ENCODE assay signal across 10 mouse cellular contexts in genomic region chr8:80830724-80831566, GRCm38 (mm10). TPM values are rescaled to one million over a fixed set of nuclear protein-coding genes. Genes with fewer than 3 reads are reported as not detected.
DNase-seq lines count a peak whose midpoint lies in the region; ATAC-seq and TF ChIP-seq lines count a peak whose summit lies in the region.
"Had no signal": no experiment of that assay in that cellular context is flagged by ENCODE, and none has a peak within 500 bp of the region (broad histone marks: within the 10 kb centered on the region; RNA-seq: fewer than 3 reads in every experiment).

No protein-coding gene starts in this region.

- H3K4me3 ChIP-seq in forebrain, postnatal 0 days (ENCODE audit: low read depth, low read length) = no peak overlapping the region
- H3K4me3 ChIP-seq in limb, embryonic 15.5 days = no peak overlapping the region

- WGBS in forebrain, postnatal 0 days = 46% methylated on average over 11 of the region's 11 CpGs
- 48% methylated on average over 11 of the region's 11 CpGs for WGBS in limb, embryonic 15.5 days

- no peak overlapping the region for H3K9ac ChIP-seq in forebrain, postnatal 0 days
- no peak overlapping the region for H3K9ac ChIP-seq in limb, embryonic 15.5 days

- peak; percentile 32 for DNase-seq in gastrocnemius, postnatal 10 days
- no peak for DNase-seq in gastrocnemius, postnatal 25 days
- DNase-seq in NIH3T3 (ENCODE audit: low read depth) (peak; percentile 65), MN1 (ENCODE audit: low spot score) (no peak)
- DNase-seq in forebrain, postnatal 0 days = no peak
- DNase-seq in urinary bladder, postnatal 36 days (ENCODE audit: low spot score in 2 of 2) = no peak
- DNase-seq in right cerebral cortex, postnatal 36 days (ENCODE audit: low spot score in 2 of 2) = no peak
- DNase-seq: cerebellum, adult 8-10 months; layer of hippocampus, postnatal 36 days had no signal

- no peaks in the 10 kb centered on the region for H3K36me3 ChIP-seq in forebrain, postnatal 0 days (ENCODE audit: insufficient read depth)
- no peaks in the 10 kb centered on the region for H3K36me3 ChIP-seq in limb, embryonic 15.5 days

- ATAC-seq in forebrain, postnatal 0 days = peak; percentile 70
- ATAC-seq in limb, embryonic 15.5 days (ENCODE audit: insufficient number of reproducible peaks, low FRiP score, low TSS enrichment, low read depth) = peak; percentile 74

- no peaks in the 10 kb centered on the region for H3K9me3 ChIP-seq in forebrain, postnatal 0 days (ENCODE audit: low read length)
- H3K9me3 ChIP-seq in limb, embryonic 15.5 days = no peaks in the 10 kb centered on the region

- no peak overlapping the region for H3K4me2 ChIP-seq in forebrain, postnatal 0 days (ENCODE audit: low read depth)
- no peak overlapping the region for H3K4me2 ChIP-seq in limb, embryonic 15.5 days

- H3K27ac ChIP-seq in forebrain, postnatal 0 days (ENCODE audit: low read depth, low read length) = peak overlapping the region; percentile 50; the same call in 1 of the 2 replicates
- peak overlapping the region; percentile 64 for H3K27ac ChIP-seq in limb, embryonic 15.5 days

- H3K27me3 ChIP-seq in forebrain, postnatal 0 days (ENCODE audit: insufficient read depth, low read length) = no peaks in the 10 kb centered on the region
- no peaks in the 10 kb centered on the region for H3K27me3 ChIP-seq in limb, embryonic 15.5 days

- no peak for TF ChIP-seq CTCF in forebrain, postnatal 0 days (IDR thresholded peaks at IDR 0.05; ENCODE audit: low read depth)

- 0 out of 2 replicates have a peak, but pooled peaks cover 15% of the 10 kb centered on the region for H3K4me1 ChIP-seq in forebrain, postnatal 0 days (ENCODE audit: insufficient read depth)
- peaks cover 48% of the 10 kb centered on the region for H3K4me1 ChIP-seq in limb, embryonic 15.5 days

RNA-seq across cellular contexts. Expression of gene Gab1, which starts 49.4 kb away (rescaled TPM):
- total RNA-seq in gastrocnemius, postnatal 10 days (2021) = 10 to 100 TPM; 20.0 to 23.0 TPM
- 1 to 10 TPM; 9.4 to 9.8 TPM for total RNA-seq in gastrocnemius, postnatal 25 days (2021)
- total RNA-seq in forebrain, postnatal 0 days (2014; rRNA removed) = 10.7 and 15.7 TPM in 2 replicates
- polyA plus RNA-seq in forebrain, postnatal 0 days (2015; fragmentation: Nextera tagmentation; extraction: Ambion mirVana) = 7.5 and 9.8 TPM in 2 replicates
- polyA plus RNA-seq in limb, embryonic 15.5 days (2015; fragmentation: Nextera tagmentation; extraction: Ambion mirVana) = 24.9 and 25.6 TPM in 2 replicates

Comparison
In these comparisons a context has a peak if more than half of its experiments do, and no peak if none do; other contexts are left out.
1. DNase-seq: peak in gastrocnemius, postnatal 10 days (single experiment) and NIH3T3 (single experiment); none in gastrocnemius, postnatal 25 days (single experiment), forebrain, postnatal 0 days (single experiment), MN1 (single experiment), urinary bladder, postnatal 36 days (0 of 2) and right cerebral cortex, postnatal 36 days (0 of 2).